Comparison of ENCODE assay signal across 8 mouse cellular contexts in the genomic region with DNA sequence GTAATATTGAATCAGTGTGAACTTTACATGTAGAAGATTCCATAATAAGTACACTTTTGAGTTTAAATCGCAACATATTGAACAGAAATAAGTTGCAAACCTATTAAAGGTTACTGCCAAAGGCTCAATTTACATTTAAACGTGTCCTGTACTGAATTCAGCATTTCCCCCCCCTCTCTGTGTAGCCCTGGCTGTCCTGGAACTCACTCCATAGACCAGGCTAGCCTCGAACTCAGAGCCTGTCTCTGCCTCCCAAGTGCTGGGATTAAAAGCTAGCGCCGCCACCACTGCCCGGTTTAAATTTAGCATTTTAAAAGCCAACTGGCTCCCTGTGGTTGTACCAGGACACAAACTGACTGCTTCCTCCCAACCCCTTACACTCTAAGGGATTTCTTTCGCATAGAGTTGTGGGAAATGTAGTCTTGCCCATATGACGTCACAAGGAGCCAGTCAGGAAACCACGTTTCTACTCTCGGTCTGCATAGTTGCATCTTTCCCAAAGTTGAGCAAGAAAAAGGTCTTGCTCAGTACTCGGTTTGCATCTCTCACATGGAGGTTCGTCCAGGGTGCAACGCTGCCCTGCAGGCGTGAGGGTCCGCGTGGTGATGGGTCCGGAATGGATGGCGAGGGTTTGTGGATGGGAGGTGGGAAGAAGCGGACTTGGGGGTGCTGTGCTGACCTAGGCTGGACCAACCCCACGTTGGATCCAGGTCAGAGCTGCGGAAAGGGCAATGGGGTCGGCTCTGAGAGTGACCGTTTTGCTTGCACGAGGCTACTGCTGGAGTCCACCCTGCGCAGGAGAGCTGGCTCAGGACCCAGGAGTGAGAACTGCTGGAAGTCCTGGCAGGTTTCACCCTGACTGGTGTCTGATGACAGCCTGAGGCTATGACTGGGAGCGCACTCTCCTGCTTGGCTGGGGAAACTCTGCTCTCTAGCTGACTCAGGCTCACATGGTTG. TPM values are rescaled to one million over a fixed set of nuclear protein-coding genes. Genes with fewer than 3 reads are reported as not detected.
DNase-seq lines count a peak whose midpoint lies in the region; ATAC-seq lines count a peak whose summit lies in the region.

A gene (plus strand): TSS at position 429 of the 957 bp plus-strand sequence.

- H3K27ac ChIP-seq in forebrain, embryonic 10.5 days: peak within 1 kb of the TSS; percentile 82
- H3K27ac ChIP-seq in heart, embryonic 15.5 days: peak within 1 kb of the TSS; percentile 71
- no peak within 1 kb of the TSS for H3K27ac ChIP-seq in liver, embryonic 12.5 days
- H3K27ac ChIP-seq in stomach, embryonic 14.5 days (ENCODE audit: low read length): no peak within 1 kb of the TSS

- peak within 1 kb of the TSS; percentile 61 for H3K4me3 ChIP-seq in forebrain, embryonic 10.5 days
- peak within 1 kb of the TSS; percentile 85 for H3K4me3 ChIP-seq in heart, embryonic 15.5 days
- peak within 1 kb of the TSS; percentile 70 for H3K4me3 ChIP-seq in liver, embryonic 12.5 days
- peak within 1 kb of the TSS; percentile 44 for H3K4me3 ChIP-seq in stomach, embryonic 14.5 days (ENCODE audit: low read depth, low read length)

- peaks cover 4% of the 10 kb centered on the region; the same call in 1 of the 2 replicates for H3K9me3 ChIP-seq in forebrain, embryonic 10.5 days
- H3K9me3 ChIP-seq in heart, embryonic 15.5 days (replicated peaks): no peaks in the 10 kb centered on the region
- H3K9me3 ChIP-seq in liver, embryonic 12.5 days (replicated peaks): no peaks in the 10 kb centered on the region; the same call in 1 of the 2 replicates
- no peaks in the 10 kb centered on the region for H3K9me3 ChIP-seq in stomach, embryonic 14.5 days (ENCODE audit: control insufficient read depth, low read depth, low read length)

- peaks cover 6% of the 10 kb centered on the region for H3K36me3 ChIP-seq in forebrain, embryonic 10.5 days (replicated peaks)
- no peaks in the 10 kb centered on the region for H3K36me3 ChIP-seq in heart, embryonic 15.5 days
- H3K36me3 ChIP-seq in liver, embryonic 12.5 days: no peaks in the 10 kb centered on the region
- no peaks in the 10 kb centered on the region for H3K36me3 ChIP-seq in stomach, embryonic 14.5 days (ENCODE audit: control insufficient read depth, insufficient read depth, low read length)

- WGBS in forebrain, embryonic 10.5 days: 8% methylated on average over 26 of the region's 26 CpGs
- 7% methylated on average over 26 of the region's 26 CpGs for WGBS in heart, embryonic 15.5 days
- WGBS in liver, embryonic 12.5 days (ENCODE audit: insufficient replicate concordance): 8% methylated on average over 26 of the region's 26 CpGs
- WGBS in stomach, embryonic 14.5 days: 7% methylated on average over 26 of the region's 26 CpGs

- H3K9ac ChIP-seq in heart, embryonic 15.5 days: peak within 1 kb of the TSS; percentile 70
- peak within 1 kb of the TSS; percentile 71 for H3K9ac ChIP-seq in liver, embryonic 12.5 days
- peak within 1 kb of the TSS; percentile 40 for H3K9ac ChIP-seq in stomach, embryonic 14.5 days (replicated peaks; ENCODE audit: low read depth, low read length)

- peak within 1 kb of the TSS; percentile 95 for H3K4me2 ChIP-seq in heart, embryonic 15.5 days
- H3K4me2 ChIP-seq in liver, embryonic 12.5 days: peak within 1 kb of the TSS; percentile 73
- H3K4me2 ChIP-seq in stomach, embryonic 14.5 days (replicated peaks; ENCODE audit: low read depth, low read length): peak within 1 kb of the TSS; percentile 64

- H3K27me3 ChIP-seq in forebrain, embryonic 10.5 days (ENCODE audit: poor library complexity, severe bottlenecking): no peaks in the 10 kb centered on the region
- no peaks in the 10 kb centered on the region for H3K27me3 ChIP-seq in heart, embryonic 15.5 days
- no peaks in the 10 kb centered on the region for H3K27me3 ChIP-seq in liver, embryonic 12.5 days (replicated peaks)
- no peaks in the 10 kb centered on the region for H3K27me3 ChIP-seq in stomach, embryonic 14.5 days (ENCODE audit: control insufficient read depth, insufficient read depth, low read length)

- peaks cover 8% of the 10 kb centered on the region for H3K4me1 ChIP-seq in forebrain, embryonic 10.5 days
- H3K4me1 ChIP-seq in heart, embryonic 15.5 days (replicated peaks): peaks cover 4% of the 10 kb centered on the region; the same call in 1 of the 2 replicates
- peaks cover 9% of the 10 kb centered on the region for H3K4me1 ChIP-seq in liver, embryonic 12.5 days
- no peaks in the 10 kb centered on the region for H3K4me1 ChIP-seq in stomach, embryonic 14.5 days (ENCODE audit: control insufficient read depth, insufficient read depth, low read length)

- DNase-seq in CD4-positive, CD25-positive, alpha-beta regulatory T cell, adult 2 months (ENCODE audit: low read depth, low spot score): peak; percentile 81
- peak; percentile 78 for DNase-seq in brain, embryonic 18.5 days (ENCODE audit: low read depth, low spot score)
- peak; percentile 56 for DNase-seq in forebrain, embryonic 10.5 days (ENCODE audit: extremely low spot score, low spot score)
- peak; percentile 81 for DNase-seq in kidney, postnatal 14 days
- peak; percentile 78 for DNase-seq in naive thymus-derived CD4-positive, alpha-beta T cell, adult 2 months (ENCODE audit: low read depth)

- peak; percentile 90 for ATAC-seq in heart, embryonic 15.5 days (replicated peaks; ENCODE audit: insufficient number of reproducible peaks, insufficient read depth, low FRiP score, low read depth)
- peak; percentile 89 for ATAC-seq in liver, embryonic 12.5 days
- ATAC-seq in stomach, embryonic 14.5 days (ENCODE audit: insufficient number of reproducible peaks, insufficient read depth, low FRiP score, low read depth): peak; percentile 97

RNA-seq across cellular contexts. Expression of the gene that starts here (rescaled TPM):
- 4.3 and 4.6 TPM in 2 replicates for polyA plus RNA-seq in forebrain, embryonic 10.5 days (2016; fragmentation: Nextera tagmentation; extraction: Ambion mirVana)
- polyA plus RNA-seq in heart, embryonic 15.5 days (2015; fragmentation: Nextera tagmentation; extraction: Ambion mirVana): 1.2 and 1.3 TPM in 2 replicates
- 1.4 and 1.8 TPM in 2 replicates for polyA plus RNA-seq in liver, embryonic 12.5 days (2016; fragmentation: Nextera tagmentation; extraction: Ambion mirVana)
- 2.7 and 3.5 TPM in 2 replicates for polyA plus RNA-seq in stomach, embryonic 14.5 days (2014; fragmentation: Nextera tagmentation; extraction: Ambion mirVana)

Comparison
In these comparisons a context has a peak if more than half of its experiments do, and no peak if none do; other contexts are left out.
1. H3K27ac ChIP-seq: peak in forebrain, embryonic 10.5 days (single experiment) and heart, embryonic 15.5 days (single experiment); none in liver, embryonic 12.5 days (single experiment) and stomach, embryonic 14.5 days (single experiment).
2. Peak in every context shown above with its lines, with median percentiles within 50 percentile points of each other: DNase-seq, H3K4me3 ChIP-seq, ATAC-seq, H3K4me2 ChIP-seq and H3K9ac ChIP-seq.